Mouse (Mus musculus): ENCODE measurements at regions not wholly inside any gene's neighbourhood (a gene's known extent, or its start where the extent isn't known, plus 50 kb on each side); places are given as distances from the start of the nearest gene placed in this dataset.

DNA sequence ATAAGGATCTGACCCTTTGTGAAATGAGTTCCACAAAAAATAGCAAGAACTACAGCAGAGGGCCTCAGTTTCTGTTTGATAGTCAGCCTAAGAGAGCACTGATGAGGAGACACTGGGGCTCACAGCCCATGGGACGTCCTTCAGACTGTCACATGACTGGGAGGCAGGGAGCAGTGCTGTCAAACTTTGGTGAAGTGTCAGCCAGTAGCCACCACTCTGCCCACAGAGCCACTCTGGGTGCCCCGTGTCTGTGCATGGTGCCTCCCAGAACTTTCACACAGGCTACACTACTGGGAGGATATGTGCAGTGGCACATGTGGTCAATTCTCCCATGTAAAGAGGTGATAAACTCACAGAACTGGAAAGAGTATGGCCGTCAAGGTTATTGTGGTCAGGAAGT is 60.7 kb upstream of the Bod1 start:
- no peak for TF ChIP-seq CTCF (IDR thresholded peaks at IDR 0.05 in 2 of 3, conservative IDR thresholded peaks at IDR 0.05 in 1 of 3; ENCODE audit: control insufficient read depth in 1 of 3, insufficient read depth in 1 of 3, low read depth in 2 of 3, low read length in 3 of 3, poor library complexity in 1 of 3, severe bottlenecking in 1 of 3)
- peak; percentile 79 for TF ChIP-seq USF1 (IDR thresholded peaks at IDR 0.05; ENCODE audit: low read depth, low read length)
- TF ChIP-seq RCOR1 (IDR thresholded peaks at IDR 0.05; ENCODE audit: low read depth, low read length) = no peak
- TF ChIP-seq SMC3 (IDR thresholded peaks at IDR 0.05; ENCODE audit: low read depth, low read length) = no peak

All from MEL (cell line).